Mouse (Mus musculus): ENCODE data around the gene Zfp488. TPM values are rescaled to one million over a fixed set of nuclear protein-coding genes. Genes with fewer than 3 reads are reported as not detected.

Gene Zfp488
- polyA plus RNA-seq, 1 experiment from 2014 or later, result 0.45 TPM

DNA sequence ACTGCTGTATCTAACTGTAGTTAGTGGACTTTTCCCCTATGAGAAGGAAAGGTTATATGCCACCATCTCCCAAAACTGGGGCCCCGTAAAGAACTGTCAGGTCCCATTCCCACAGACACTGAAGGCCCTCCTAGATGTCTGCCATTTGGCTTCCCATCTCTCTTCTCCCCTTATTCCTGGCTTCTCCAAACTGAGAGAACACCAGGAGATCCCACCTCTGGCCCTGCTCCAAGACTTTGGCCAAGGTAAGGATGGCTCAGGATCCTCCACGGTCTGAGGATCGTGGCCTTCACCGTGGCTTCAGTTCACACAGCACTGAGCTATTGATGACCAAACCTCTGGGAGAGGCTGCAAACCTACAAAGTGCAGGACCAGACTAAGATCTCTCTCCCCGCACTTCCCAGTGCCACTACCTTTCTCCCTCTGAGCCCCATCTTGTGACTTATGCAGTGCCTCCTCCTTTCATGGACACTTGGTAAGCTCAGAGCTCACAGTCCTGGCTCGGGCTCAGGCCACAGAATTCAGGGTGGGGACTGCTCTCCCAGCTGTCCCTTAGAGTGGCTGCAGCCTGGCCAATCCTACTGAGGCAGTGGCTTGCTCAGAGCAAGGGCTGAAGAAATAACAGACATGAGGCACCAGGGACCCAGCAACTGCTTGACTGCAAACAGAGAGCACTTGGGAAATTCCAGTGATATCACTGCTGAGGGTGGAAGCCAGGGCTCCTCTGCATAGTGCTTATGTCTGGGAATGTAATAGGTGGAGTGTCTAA is 15.1 kb upstream of the Zfp488 start:
- no peak for ATAC-seq (ENCODE audit: insufficient number of reproducible peaks, insufficient read depth, low FRiP score, low read depth)
- H3K4me3 ChIP-seq (ENCODE audit: low read depth, low read length), result no peak overlapping the region
- no peaks in the 10 kb centered on the region for H3K36me3 ChIP-seq (ENCODE audit: control insufficient read depth, insufficient read depth, low read length)
- no peak overlapping the region for H3K27ac ChIP-seq (ENCODE audit: low read length)
- H3K4me2 ChIP-seq (replicated peaks; ENCODE audit: low read depth, low read length), result no peak overlapping the region
- H3K27me3 ChIP-seq (ENCODE audit: control insufficient read depth, insufficient read depth, low read length), result no peaks in the 10 kb centered on the region
- H3K9me3 ChIP-seq (ENCODE audit: control insufficient read depth, low read depth, low read length), result no peaks in the 10 kb centered on the region
- no peak overlapping the region for H3K9ac ChIP-seq (replicated peaks; ENCODE audit: low read depth, low read length)
- no peaks in the 10 kb centered on the region for H3K4me1 ChIP-seq (ENCODE audit: control insufficient read depth, insufficient read depth, low read length)
- 88% methylated on average over 6 of the region's 6 CpGs for WGBS

DNA sequence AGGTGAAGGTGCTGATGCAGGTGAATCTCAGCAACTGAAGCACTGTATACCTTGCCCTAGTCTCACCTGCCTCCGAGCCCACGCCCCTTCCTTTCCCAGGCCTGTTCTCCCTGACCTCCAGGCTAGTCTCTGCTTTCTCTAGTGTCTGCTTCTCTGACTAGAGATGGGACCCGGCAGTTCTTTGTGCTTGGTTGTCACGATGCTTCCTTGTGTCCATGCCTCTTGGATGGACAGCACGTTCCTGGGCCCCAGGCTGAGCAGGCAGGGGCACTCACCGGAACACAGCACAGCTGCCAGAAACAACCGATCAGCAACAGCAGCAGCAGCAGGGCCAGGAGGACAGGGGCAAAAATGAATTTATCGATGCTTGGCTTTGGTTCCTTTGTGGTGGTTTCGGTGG is 14.5 kb upstream of the Zfp488 start:
- H3K36me3 ChIP-seq (ENCODE audit: control insufficient read depth, insufficient read depth, low read length), result no peaks in the 10 kb centered on the region
- H3K27ac ChIP-seq (ENCODE audit: low read length), result no peak overlapping the region
- no peak for ATAC-seq (ENCODE audit: insufficient number of reproducible peaks, insufficient read depth, low FRiP score, low read depth)
- H3K9me3 ChIP-seq (ENCODE audit: control insufficient read depth, low read depth, low read length), result no peaks in the 10 kb centered on the region
- no peak overlapping the region for H3K4me2 ChIP-seq (replicated peaks; ENCODE audit: low read depth, low read length)
- no peak overlapping the region for H3K9ac ChIP-seq (replicated peaks; ENCODE audit: low read depth, low read length)
- no peaks in the 10 kb centered on the region for H3K4me1 ChIP-seq (ENCODE audit: control insufficient read depth, insufficient read depth, low read length)
- WGBS, result 93% methylated on average over 9 of the region's 9 CpGs
- H3K27me3 ChIP-seq (ENCODE audit: control insufficient read depth, insufficient read depth, low read length), result no peaks in the 10 kb centered on the region
- H3K4me3 ChIP-seq (ENCODE audit: low read depth, low read length), result no peak overlapping the region

DNA sequence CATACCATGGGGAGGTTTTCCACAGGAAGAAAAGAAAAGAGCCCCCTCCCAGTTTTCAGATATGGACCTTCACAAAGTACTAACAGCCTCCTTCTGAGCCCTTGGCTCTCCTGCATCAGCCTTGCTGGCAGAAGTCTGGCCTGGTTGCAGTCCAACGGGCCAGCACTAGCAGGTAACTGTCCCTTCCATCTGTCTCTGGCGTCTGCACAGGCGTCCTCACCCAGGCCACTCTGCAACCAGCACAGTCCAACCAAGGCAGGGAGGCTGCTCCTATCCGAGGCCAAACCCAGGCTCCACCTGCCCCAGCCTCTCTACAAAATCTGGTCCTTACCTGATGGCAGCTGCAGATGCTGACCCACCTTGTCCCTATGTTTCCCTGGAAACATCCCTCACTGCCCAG is 13.4 kb upstream of the Zfp488 start:
- no peak overlapping the region for H3K27ac ChIP-seq (ENCODE audit: low read length)
- no peak overlapping the region for H3K4me2 ChIP-seq (replicated peaks; ENCODE audit: low read depth, low read length)
- H3K4me3 ChIP-seq (ENCODE audit: low read depth, low read length), result no peak overlapping the region
- no peaks in the 10 kb centered on the region for H3K27me3 ChIP-seq (ENCODE audit: control insufficient read depth, insufficient read depth, low read length)
- WGBS, result 76% methylated on average over 4 of the region's 4 CpGs
- no peak for ATAC-seq (ENCODE audit: insufficient number of reproducible peaks, insufficient read depth, low FRiP score, low read depth)
- no peaks in the 10 kb centered on the region for H3K36me3 ChIP-seq (ENCODE audit: control insufficient read depth, insufficient read depth, low read length)
- H3K4me1 ChIP-seq (ENCODE audit: control insufficient read depth, insufficient read depth, low read length), result no peaks in the 10 kb centered on the region
- H3K9ac ChIP-seq (replicated peaks; ENCODE audit: low read depth, low read length), result no peak overlapping the region
- H3K9me3 ChIP-seq (ENCODE audit: control insufficient read depth, low read depth, low read length), result no peaks in the 10 kb centered on the region

DNA sequence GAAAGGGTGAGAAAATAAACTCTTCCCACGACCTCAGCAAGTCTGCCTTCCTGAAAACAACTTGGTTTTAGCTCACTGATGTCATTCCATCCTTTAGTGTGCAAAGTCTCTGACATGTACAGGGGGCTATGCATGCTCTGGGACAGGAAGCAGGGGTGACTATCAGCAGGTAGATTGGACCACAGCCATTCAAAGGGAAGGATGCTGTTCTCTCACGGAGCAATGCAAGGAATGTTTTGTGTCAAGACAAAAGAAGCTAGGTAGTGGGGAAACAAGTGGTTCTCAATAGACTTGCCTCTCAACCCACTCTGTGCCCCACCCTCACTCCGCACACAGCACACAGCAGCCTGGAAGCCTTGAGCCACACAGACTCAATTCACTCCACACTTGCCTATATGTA is 10.6 kb upstream of the Zfp488 start:
- Histone ChIP-seq H3K9me3 (ENCODE audit: control insufficient read depth, low read depth, low read length) (no peaks in the 10 kb centered on the region), H3K27ac (ENCODE audit: low read length) (no peak overlapping the region), H3K4me2 (replicated peaks; ENCODE audit: low read depth, low read length) (no peak overlapping the region), H3K9ac (replicated peaks; ENCODE audit: low read depth, low read length) (no peak overlapping the region), H3K4me3 (ENCODE audit: low read depth, low read length) (no peak overlapping the region), H3K36me3 (ENCODE audit: control insufficient read depth, insufficient read depth, low read length) (no peaks in the 10 kb centered on the region), H3K4me1 (ENCODE audit: control insufficient read depth, insufficient read depth, low read length) (no peaks in the 10 kb centered on the region), H3K27me3 (ENCODE audit: control insufficient read depth, insufficient read depth, low read length) (no peaks in the 10 kb centered on the region)
- 51% methylated on average over 3 of the region's 3 CpGs for WGBS
- ATAC-seq (ENCODE audit: insufficient number of reproducible peaks, insufficient read depth, low FRiP score, low read depth), result no peak

DNA sequence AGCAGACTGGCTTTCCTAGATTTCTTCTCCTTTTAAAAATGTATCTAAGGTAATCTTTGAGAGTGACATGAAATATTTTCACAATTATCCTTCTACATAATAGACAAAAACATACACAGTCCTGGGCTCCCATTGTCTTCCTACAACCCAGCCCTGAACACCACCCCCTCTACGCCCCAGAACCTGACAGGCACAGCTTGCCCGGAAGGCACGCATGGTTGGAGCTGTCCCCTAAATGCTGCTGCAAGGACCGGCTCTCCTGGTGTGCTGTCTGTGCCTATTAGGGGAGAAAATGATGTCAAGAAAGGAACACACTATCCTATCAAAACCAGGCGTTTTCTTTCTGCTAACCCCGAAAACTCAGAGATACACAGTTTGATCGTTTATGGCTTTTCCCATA is 816 bp downstream of the Zfp488 start:
- H3K36me3 ChIP-seq (ENCODE audit: control insufficient read depth, insufficient read depth, low read length), result no peaks in the 10 kb centered on the region
- no peak overlapping the region for H3K27ac ChIP-seq (ENCODE audit: low read length)
- no peaks in the 10 kb centered on the region for H3K4me1 ChIP-seq (ENCODE audit: control insufficient read depth, insufficient read depth, low read length)
- no peak overlapping the region for H3K4me3 ChIP-seq (ENCODE audit: low read depth, low read length)
- H3K9ac ChIP-seq (replicated peaks; ENCODE audit: low read depth, low read length), result no peak overlapping the region
- 42% methylated on average over 7 of the region's 7 CpGs for WGBS
- H3K9me3 ChIP-seq (ENCODE audit: control insufficient read depth, low read depth, low read length), result no peaks in the 10 kb centered on the region
- ATAC-seq (ENCODE audit: insufficient number of reproducible peaks, insufficient read depth, low FRiP score, low read depth), result no peak
- H3K27me3 ChIP-seq (ENCODE audit: control insufficient read depth, insufficient read depth, low read length), result no peaks in the 10 kb centered on the region
- peak overlapping the region; percentile 53; the same call in 1 of the 2 replicates for H3K4me2 ChIP-seq (replicated peaks; ENCODE audit: low read depth, low read length)

DNA sequence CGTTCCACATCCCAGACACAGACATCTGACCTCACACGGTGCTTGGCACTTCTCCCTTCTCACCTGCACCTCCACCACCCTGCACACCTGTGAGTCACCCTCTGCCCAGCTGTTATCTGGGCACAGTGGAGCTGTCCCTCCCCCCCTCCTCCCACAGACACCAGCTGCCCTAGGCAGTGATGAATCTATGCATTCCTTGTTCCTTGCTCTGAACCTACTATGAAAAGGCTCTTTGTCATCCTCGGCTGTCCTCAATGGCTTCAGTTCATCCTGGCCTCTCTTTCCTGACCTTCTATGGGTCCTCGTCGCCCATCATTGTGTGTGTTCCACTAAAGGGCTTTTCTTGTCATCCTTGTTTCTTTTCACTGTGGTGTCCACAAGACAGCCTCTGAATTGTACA is 3.8 kb downstream of the Zfp488 start:
- Histone ChIP-seq H3K27me3 (ENCODE audit: control insufficient read depth, insufficient read depth, low read length) (no peaks in the 10 kb centered on the region), H3K27ac (ENCODE audit: low read length) (no peak overlapping the region), H3K4me2 (replicated peaks; ENCODE audit: low read depth, low read length) (no peak overlapping the region), H3K4me1 (ENCODE audit: control insufficient read depth, insufficient read depth, low read length) (no peaks in the 10 kb centered on the region), H3K4me3 (ENCODE audit: low read depth, low read length) (no peak overlapping the region), H3K9me3 (ENCODE audit: control insufficient read depth, low read depth, low read length) (no peaks in the 10 kb centered on the region), H3K9ac (replicated peaks; ENCODE audit: low read depth, low read length) (no peak overlapping the region), H3K36me3 (ENCODE audit: control insufficient read depth, insufficient read depth, low read length) (no peaks in the 10 kb centered on the region)
- WGBS, result 65% methylated on average over 5 of the region's 5 CpGs
- no peak for ATAC-seq (ENCODE audit: insufficient number of reproducible peaks, insufficient read depth, low FRiP score, low read depth)

DNA sequence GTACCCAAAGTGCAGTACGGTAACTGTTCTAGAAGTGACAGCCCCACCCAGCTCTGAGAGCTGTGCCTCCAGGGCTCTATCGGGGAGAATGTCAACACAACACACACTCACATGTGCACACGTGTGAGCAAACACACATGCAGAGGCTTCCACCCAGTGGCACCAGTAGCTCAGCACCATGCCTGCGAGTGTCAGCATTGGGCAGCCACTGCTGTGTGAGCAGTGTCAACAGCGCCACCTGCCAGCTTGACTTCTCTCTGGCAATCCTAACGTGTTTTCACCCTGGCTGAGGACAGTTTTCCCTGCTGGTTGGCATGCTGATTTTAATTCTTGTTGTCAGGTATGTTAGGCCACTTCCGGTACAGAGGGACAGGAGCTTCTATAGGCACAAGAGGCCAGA is 5.9 kb downstream of the Zfp488 start:
- Histone ChIP-seq H3K9me3 (ENCODE audit: control insufficient read depth, low read depth, low read length) (no peaks in the 10 kb centered on the region), H3K27me3 (ENCODE audit: control insufficient read depth, insufficient read depth, low read length) (no peaks in the 10 kb centered on the region), H3K27ac (ENCODE audit: low read length) (no peak overlapping the region), H3K4me1 (ENCODE audit: control insufficient read depth, insufficient read depth, low read length) (no peaks in the 10 kb centered on the region), H3K36me3 (ENCODE audit: control insufficient read depth, insufficient read depth, low read length) (no peaks in the 10 kb centered on the region), H3K9ac (replicated peaks; ENCODE audit: low read depth, low read length) (no peak overlapping the region), H3K4me3 (ENCODE audit: low read depth, low read length) (no peak overlapping the region), H3K4me2 (replicated peaks; ENCODE audit: low read depth, low read length) (no peak overlapping the region)
- ATAC-seq (ENCODE audit: insufficient number of reproducible peaks, insufficient read depth, low FRiP score, low read depth), result no peak
- 45% methylated on average over 7 of the region's 7 CpGs for WGBS

DNA sequence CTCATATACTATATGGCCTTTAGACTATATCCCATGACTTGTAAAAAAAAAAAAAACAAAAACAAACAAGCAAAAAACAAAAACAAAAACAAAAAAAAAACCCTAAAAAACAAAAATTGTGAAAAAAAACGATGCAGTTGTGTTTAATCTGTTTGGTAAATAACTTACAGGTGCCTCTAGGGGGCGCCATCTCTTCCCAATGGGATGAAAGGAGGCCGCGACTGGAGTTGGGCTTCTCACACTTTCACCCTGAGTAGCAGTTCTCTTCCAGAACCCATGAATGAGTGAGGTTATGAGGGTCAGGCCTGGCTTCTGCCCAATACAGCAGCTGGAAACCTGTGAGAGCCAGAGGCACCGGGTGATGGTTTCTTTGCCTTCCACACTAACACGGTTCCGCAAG is 12.9 kb downstream of the Zfp488 start:
- H3K9ac ChIP-seq (replicated peaks; ENCODE audit: low read depth, low read length), result no peak overlapping the region
- WGBS, result 66% methylated on average over 7 of the region's 7 CpGs
- no peaks in the 10 kb centered on the region for H3K9me3 ChIP-seq (ENCODE audit: control insufficient read depth, low read depth, low read length)

DNA sequence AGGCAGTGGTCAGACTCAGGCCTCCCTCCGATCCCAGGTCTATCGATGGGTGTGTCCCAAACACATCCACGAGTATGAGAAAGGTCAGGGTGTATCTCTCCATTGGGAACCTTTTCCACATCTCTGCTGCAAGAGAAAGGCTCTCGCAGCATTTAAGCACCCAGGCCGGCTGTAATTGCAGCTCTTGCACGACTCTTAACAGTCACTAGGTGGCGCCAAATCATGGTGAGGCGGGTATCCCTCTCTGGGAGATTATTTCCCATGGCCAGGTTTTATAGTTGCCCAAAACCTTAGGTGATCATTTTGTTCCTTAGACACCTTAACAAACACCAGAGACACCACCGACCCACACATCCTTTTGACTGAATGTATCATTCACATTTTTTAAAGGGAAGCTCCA is 19.2 kb downstream of the Zfp488 start:
- 13% methylated on average over 9 of the region's 9 CpGs for WGBS
- no peak overlapping the region for H3K4me3 ChIP-seq (ENCODE audit: low read depth, low read length)
- no peak; the same call in 1 of the 2 replicates for ATAC-seq (ENCODE audit: insufficient number of reproducible peaks, insufficient read depth, low FRiP score, low read depth)
- no peaks in the 10 kb centered on the region for H3K27me3 ChIP-seq (ENCODE audit: control insufficient read depth, insufficient read depth, low read length)
- H3K36me3 ChIP-seq (ENCODE audit: control insufficient read depth, insufficient read depth, low read length), result no peaks in the 10 kb centered on the region
- H3K27ac ChIP-seq (ENCODE audit: low read length), result no peak overlapping the region
- no peak overlapping the region for H3K9ac ChIP-seq (replicated peaks; ENCODE audit: low read depth, low read length)
- no peaks in the 10 kb centered on the region for H3K9me3 ChIP-seq (ENCODE audit: control insufficient read depth, low read depth, low read length)
- H3K4me2 ChIP-seq (replicated peaks; ENCODE audit: low read depth, low read length), result no peak overlapping the region
- no peaks in the 10 kb centered on the region for H3K4me1 ChIP-seq (ENCODE audit: control insufficient read depth, insufficient read depth, low read length)

More for the DNA sequence above, 12.9 kb downstream of the Zfp488 start:
- Histone ChIP-seq H3K4me1 (ENCODE audit: control insufficient read depth, insufficient read depth, low read length) (no peaks in the 10 kb centered on the region), H3K27ac (ENCODE audit: low read length) (no peak overlapping the region), H3K4me3 (ENCODE audit: low read depth, low read length) (no peak overlapping the region), H3K27me3 (ENCODE audit: control insufficient read depth, insufficient read depth, low read length) (no peaks in the 10 kb centered on the region), H3K4me2 (replicated peaks; ENCODE audit: low read depth, low read length) (no peak overlapping the region), H3K36me3 (ENCODE audit: control insufficient read depth, insufficient read depth, low read length) (no peaks in the 10 kb centered on the region)
- no peak for ATAC-seq (ENCODE audit: insufficient number of reproducible peaks, insufficient read depth, low FRiP score, low read depth)

Measured in stomach, embryonic 14.5 days (tissue).